Mouse (Mus musculus): ENCODE results near the gene Gpr160. TPM values are rescaled to one million over a fixed set of nuclear protein-coding genes. Genes with fewer than 3 reads are reported as not detected.

The Gpr160 gene
- 9.9 and 10.1 TPM in 2 replicates for polyA plus RNA-seq (2011; ENCODE audit: insufficient read depth, insufficient read length, low read depth, missing spikeins)

GRCm38 (mm10) chr3:30855604-30856458 is at the start of gene Gpr160:
Gene Gpr160, plus strand, starts transcription at chr3:30855950.
- peak; percentile 72 for TF ChIP-seq POLR2A (IDR thresholded peaks at IDR 0.05; ENCODE audit: insufficient read depth, low read length)
- 0 out of 2 replicates have a peak, but pooled peaks have one; percentile 11 for TF ChIP-seq EP300 (IDR thresholded peaks at IDR 0.05; ENCODE audit: insufficient read depth, low read depth, low read length)
- TF ChIP-seq CTCF (IDR thresholded peaks at IDR 0.05; ENCODE audit: low read depth, low read length): peak; percentile 70
- H3K27me3 ChIP-seq (ENCODE audit: control insufficient read depth, insufficient read depth, low read length, poor library complexity, severe bottlenecking): no peaks in the 10 kb centered on the region

GRCm38 (mm10) chr3:30812881-30813280 is 42.9 kb upstream of the Gpr160 start:
- Histone ChIP-seq H3K9ac (ENCODE audit: low read depth, poor library complexity, severe bottlenecking) (no peak overlapping the region), H3K4me1 (ENCODE audit: control insufficient read depth, insufficient read depth, low read length) (no peaks in the 10 kb centered on the region), H3K4me3 (ENCODE audit: low read depth, low read length) (no peak overlapping the region), H3K36me3 (ENCODE audit: control insufficient read depth, insufficient read depth, low read length, poor library complexity, severe bottlenecking) (peaks cover 36% of the 10 kb centered on the region), H3K27me3 (ENCODE audit: control insufficient read depth, insufficient read depth, low read length, poor library complexity, severe bottlenecking) (no peaks in the 10 kb centered on the region), H3K9me3 (replicated peaks; ENCODE audit: control insufficient read depth, insufficient read depth, low read length, poor library complexity, severe bottlenecking) (no peaks in the 10 kb centered on the region), H3K27ac (ENCODE audit: insufficient read depth, low read length) (0 out of 2 replicates have a peak overlapping the region, but pooled peaks have one; percentile 28)
- TF ChIP-seq CTCF (IDR thresholded peaks at IDR 0.05; ENCODE audit: low read depth, low read length): no peak

More at GRCm38 (mm10) chr3:30855604-30856458, at the start of gene Gpr160:
- H3K4me3 ChIP-seq (ENCODE audit: low read depth, low read length): peak within 1 kb of the TSS; percentile 79
- H3K9ac ChIP-seq (ENCODE audit: low read depth, poor library complexity, severe bottlenecking): peak within 1 kb of the TSS; percentile 81
- H3K9me3 ChIP-seq (replicated peaks; ENCODE audit: control insufficient read depth, insufficient read depth, low read length, poor library complexity, severe bottlenecking): no peaks in the 10 kb centered on the region
- no peak within 1 kb of the TSS for H3K27ac ChIP-seq (ENCODE audit: insufficient read depth, low read length)
- H3K36me3 ChIP-seq (ENCODE audit: control insufficient read depth, insufficient read depth, low read length, poor library complexity, severe bottlenecking): no peaks in the 10 kb centered on the region
- H3K4me1 ChIP-seq (ENCODE audit: control insufficient read depth, insufficient read depth, low read length): no peaks in the 10 kb centered on the region

DNA sequence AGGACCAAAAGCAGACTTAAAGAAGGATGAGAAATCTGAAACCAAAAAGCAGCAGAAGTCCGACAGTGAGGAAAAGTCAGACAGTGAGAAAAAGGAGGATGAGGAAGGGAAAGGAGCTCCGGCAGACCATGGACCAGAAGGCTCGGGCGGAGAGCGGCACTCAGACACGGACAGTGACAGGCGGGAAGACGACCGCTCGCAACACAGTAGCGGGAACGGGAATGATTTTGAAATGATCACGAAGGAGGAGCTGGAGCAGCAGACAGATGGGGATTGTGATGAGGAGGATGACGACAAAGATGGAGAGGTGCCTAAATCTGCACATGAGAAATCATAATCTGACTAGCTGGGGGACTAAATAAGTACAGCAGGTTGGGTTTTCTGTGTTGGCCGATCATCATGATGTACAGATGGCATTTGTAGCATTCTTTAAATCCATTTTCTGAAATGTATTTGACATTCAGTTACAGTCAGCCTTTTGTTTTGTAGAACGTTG is 37.1 kb upstream of the Gpr160 start:
- Histone ChIP-seq H3K9me3 (replicated peaks; ENCODE audit: control insufficient read depth, insufficient read depth, low read length, poor library complexity, severe bottlenecking) (no peaks in the 10 kb centered on the region), H3K27me3 (ENCODE audit: control insufficient read depth, insufficient read depth, low read length, poor library complexity, severe bottlenecking) (no peaks in the 10 kb centered on the region), H3K4me1 (ENCODE audit: control insufficient read depth, insufficient read depth, low read length) (no peaks in the 10 kb centered on the region), H3K27ac (ENCODE audit: insufficient read depth, low read length) (no peak overlapping the region), H3K9ac (ENCODE audit: low read depth, poor library complexity, severe bottlenecking) (no peak overlapping the region), H3K36me3 (ENCODE audit: control insufficient read depth, insufficient read depth, low read length, poor library complexity, severe bottlenecking) (peaks cover 18% of the 10 kb centered on the region), H3K4me3 (ENCODE audit: low read depth, low read length) (no peak overlapping the region)
- TF ChIP-seq EP300 (IDR thresholded peaks at IDR 0.05; ENCODE audit: insufficient read depth, low read depth, low read length): no peak
- no peak for TF ChIP-seq CTCF (IDR thresholded peaks at IDR 0.05; ENCODE audit: low read depth, low read length)
- TF ChIP-seq POLR2A (IDR thresholded peaks at IDR 0.05; ENCODE audit: insufficient read depth, low read length): no peak

DNA sequence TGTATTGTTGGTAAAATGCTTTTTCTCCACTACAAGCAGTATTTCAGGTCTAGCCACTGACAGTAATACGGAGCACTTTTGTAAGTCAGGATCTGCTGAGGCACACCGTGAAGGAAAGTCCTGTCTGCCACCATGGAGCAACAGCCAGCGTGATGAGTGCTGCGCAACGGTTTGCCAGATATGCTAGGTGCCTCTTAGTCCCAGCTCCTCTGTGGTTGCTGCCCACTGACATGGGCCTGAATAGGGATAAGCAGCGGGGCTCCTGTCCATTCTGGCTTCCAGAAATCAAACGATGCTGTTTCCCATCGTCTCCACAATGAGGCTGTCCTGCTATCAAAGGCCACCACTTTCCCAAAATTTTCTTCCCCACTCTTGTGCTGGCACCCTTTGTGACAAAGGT is 33.6 kb upstream of the Gpr160 start:
- H3K36me3 ChIP-seq (ENCODE audit: control insufficient read depth, insufficient read depth, low read length, poor library complexity, severe bottlenecking): peaks cover 9% of the 10 kb centered on the region
- TF ChIP-seq EP300 (IDR thresholded peaks at IDR 0.05; ENCODE audit: insufficient read depth, low read depth, low read length): no peak
- no peak for TF ChIP-seq POLR2A (IDR thresholded peaks at IDR 0.05; ENCODE audit: insufficient read depth, low read length)
- no peak for TF ChIP-seq CTCF (IDR thresholded peaks at IDR 0.05; ENCODE audit: low read depth, low read length)
- H3K9me3 ChIP-seq (replicated peaks; ENCODE audit: control insufficient read depth, insufficient read depth, low read length, poor library complexity, severe bottlenecking): no peaks in the 10 kb centered on the region

GRCm38 (mm10) chr3:30826069-30826468 is 29.7 kb upstream of the Gpr160 start:
- no peak for TF ChIP-seq EP300 (IDR thresholded peaks at IDR 0.05; ENCODE audit: insufficient read depth, low read depth, low read length)
- TF ChIP-seq POLR2A (IDR thresholded peaks at IDR 0.05; ENCODE audit: insufficient read depth, low read length): no peak
- no peak for TF ChIP-seq CTCF (IDR thresholded peaks at IDR 0.05; ENCODE audit: low read depth, low read length)
- Histone ChIP-seq H3K27me3 (ENCODE audit: control insufficient read depth, insufficient read depth, low read length, poor library complexity, severe bottlenecking) (no peaks in the 10 kb centered on the region), H3K36me3 (ENCODE audit: control insufficient read depth, insufficient read depth, low read length, poor library complexity, severe bottlenecking) (no peaks in the 10 kb centered on the region; the same call in 1 of the 2 replicates), H3K4me1 (ENCODE audit: control insufficient read depth, insufficient read depth, low read length) (no peaks in the 10 kb centered on the region), H3K9ac (ENCODE audit: low read depth, poor library complexity, severe bottlenecking) (no peak overlapping the region), H3K9me3 (replicated peaks; ENCODE audit: control insufficient read depth, insufficient read depth, low read length, poor library complexity, severe bottlenecking) (no peaks in the 10 kb centered on the region), H3K27ac (ENCODE audit: insufficient read depth, low read length) (no peak overlapping the region), H3K4me3 (ENCODE audit: low read depth, low read length) (no peak overlapping the region)

More for the DNA sequence above, 33.6 kb upstream of the Gpr160 start:
- Histone ChIP-seq H3K4me1 (ENCODE audit: control insufficient read depth, insufficient read depth, low read length) (no peaks in the 10 kb centered on the region), H3K27me3 (ENCODE audit: control insufficient read depth, insufficient read depth, low read length, poor library complexity, severe bottlenecking) (no peaks in the 10 kb centered on the region), H3K4me3 (ENCODE audit: low read depth, low read length) (no peak overlapping the region), H3K9ac (ENCODE audit: low read depth, poor library complexity, severe bottlenecking) (no peak overlapping the region), H3K27ac (ENCODE audit: insufficient read depth, low read length) (no peak overlapping the region)

Measured in ES-Bruce4 (cell line).